Mouse (Mus musculus): ENCODE results near the gene Gm20219. TPM values are rescaled to one million over a fixed set of nuclear protein-coding genes. Genes with fewer than 3 reads are reported as not detected.

Gene Gm20219
- 0.22 TPM in 1 of 2 replicates, not detected in the other for total RNA-seq (2014; rRNA removed)
- 0.26 and 0.56 TPM in 2 replicates for polyA plus RNA-seq (2015; fragmentation: Nextera tagmentation; extraction: Ambion mirVana)

DNA sequence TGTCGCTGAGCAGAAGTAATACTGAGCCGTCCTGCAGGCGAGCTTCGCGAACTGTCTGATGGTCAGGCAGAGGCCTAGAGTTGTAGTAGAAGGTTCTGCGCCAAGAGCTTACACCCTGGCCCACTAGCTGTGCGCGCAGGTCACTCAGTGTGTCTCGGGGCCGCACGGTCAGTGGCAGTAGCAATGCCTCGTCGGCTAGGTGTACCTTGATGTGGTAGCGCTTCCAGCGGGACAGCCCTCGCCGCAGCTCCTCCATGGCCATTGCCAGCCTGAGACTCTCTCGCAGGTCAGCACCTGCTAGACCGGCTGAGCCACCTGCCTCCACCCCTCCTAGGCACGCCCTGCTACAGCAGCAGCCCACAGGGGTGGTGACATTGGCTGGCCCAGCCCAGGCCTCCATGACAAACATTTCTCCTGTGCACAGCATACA lies at the start of gene Gm20219:
Gm20219 (minus strand) TSS at position 266 of the 430 bp plus-strand sequence.
- DNase-seq (ENCODE audit: low spot score) (no peak), ATAC-seq (ENCODE audit: low FRiP score) (no peak)
- no peaks in the 10 kb centered on the region; the same call in 1 of the 2 replicates for H3K4me1 ChIP-seq (ENCODE audit: insufficient read depth, low read length)
- no peak within 1 kb of the TSS for H3K9ac ChIP-seq (replicated peaks; ENCODE audit: low read length, poor library complexity, severe bottlenecking)
- H3K36me3 ChIP-seq (ENCODE audit: insufficient read depth, low read length), result no peaks in the 10 kb centered on the region
- H3K27me3 ChIP-seq (ENCODE audit: insufficient read depth, low read length), result no peaks in the 10 kb centered on the region
- TF ChIP-seq CTCF (IDR thresholded peaks at IDR 0.05), result no peak
- H3K4me3 ChIP-seq (ENCODE audit: low read depth, low read length), result no peak within 1 kb of the TSS
- H3K9me3 ChIP-seq (ENCODE audit: low read length), result no peaks in the 10 kb centered on the region
- no peak within 1 kb of the TSS; the same call in 1 of the 2 replicates for H3K27ac ChIP-seq (ENCODE audit: low read depth, low read length)
- no peak within 1 kb of the TSS for H3K4me2 ChIP-seq (ENCODE audit: low read depth, low read length, poor library complexity, severe bottlenecking)
- 85% methylated on average over 20 of the region's 20 CpGs for WGBS

DNA sequence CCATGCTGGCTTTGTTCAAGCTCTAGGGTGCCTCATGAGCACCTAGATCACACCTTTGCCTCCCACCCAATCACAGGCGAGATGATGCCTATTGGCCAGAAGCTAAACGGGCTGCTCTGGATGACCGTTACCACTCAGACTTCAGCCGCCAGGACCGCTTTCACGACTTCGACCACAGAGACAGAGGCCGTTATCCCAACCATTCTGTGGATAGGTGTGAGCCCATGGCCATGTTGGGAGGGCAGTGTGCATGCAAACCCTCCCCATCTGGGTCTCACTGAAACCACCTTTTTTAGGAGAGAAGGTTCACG lies 49.8 kb upstream of the Gm20219 start:
- ATAC-seq (ENCODE audit: low FRiP score), result no peak
- H3K36me3 ChIP-seq (ENCODE audit: insufficient read depth, low read length), result peaks cover 78% of the 10 kb centered on the region
- no peak for TF ChIP-seq CTCF (IDR thresholded peaks at IDR 0.05)

DNA sequence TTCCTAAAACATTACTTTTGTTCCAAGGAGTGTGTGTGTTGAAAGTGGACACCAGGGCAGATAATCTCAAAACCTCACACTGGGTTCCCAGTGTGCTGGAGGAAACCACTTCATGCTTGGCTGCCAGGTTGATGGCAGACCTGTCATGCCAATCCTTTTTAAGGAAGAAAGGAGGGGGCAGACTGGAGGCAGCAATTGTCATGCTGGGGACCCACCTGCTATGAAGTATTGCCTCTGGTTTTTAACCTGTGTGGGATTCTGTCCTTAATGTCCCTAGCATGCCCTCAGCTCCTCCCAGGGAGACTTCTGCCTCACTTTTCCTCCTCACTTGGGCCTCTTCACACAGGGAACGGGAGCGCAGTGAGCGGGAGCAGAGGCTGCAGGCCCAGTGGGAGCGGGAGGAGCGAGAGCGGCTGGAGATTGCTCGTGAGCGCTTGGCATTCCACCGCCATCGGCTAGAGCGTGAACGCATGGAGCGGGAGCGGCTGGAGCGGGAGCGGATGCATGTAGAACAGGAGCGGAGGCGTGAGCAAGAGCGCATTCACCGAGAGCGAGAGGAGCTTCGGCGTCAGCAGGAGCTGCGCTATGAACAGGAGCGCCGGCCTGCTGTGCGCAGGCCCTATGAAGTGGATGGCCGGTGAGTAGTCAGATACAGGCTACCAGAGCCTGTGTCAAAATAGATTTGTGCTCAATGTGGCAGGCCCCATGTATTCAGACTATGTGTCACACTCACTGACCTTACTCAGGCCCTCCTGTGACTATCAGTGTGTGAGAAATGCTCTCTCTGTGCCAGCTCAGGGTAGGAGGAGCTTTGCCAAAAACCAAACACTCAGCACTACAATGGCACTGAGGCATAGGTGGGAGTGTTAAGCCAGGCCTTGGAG lies 49.2 kb upstream of the Gm20219 start:
- no peak overlapping the region for H3K9ac ChIP-seq (replicated peaks; ENCODE audit: low read length, poor library complexity, severe bottlenecking)
- ATAC-seq (ENCODE audit: low FRiP score), result no peak

More for the DNA sequence above, 49.8 kb upstream of the Gm20219 start:
- Histone ChIP-seq H3K4me1 (ENCODE audit: insufficient read depth, low read length) (peaks cover 5% of the 10 kb centered on the region), H3K9me3 (ENCODE audit: low read length) (no peaks in the 10 kb centered on the region), H3K4me2 (ENCODE audit: low read depth, low read length, poor library complexity, severe bottlenecking) (no peak overlapping the region), H3K27me3 (ENCODE audit: insufficient read depth, low read length) (no peaks in the 10 kb centered on the region), H3K27ac (ENCODE audit: low read depth, low read length) (no peak overlapping the region), H3K4me3 (ENCODE audit: low read depth, low read length) (no peak overlapping the region), H3K9ac (replicated peaks; ENCODE audit: low read length, poor library complexity, severe bottlenecking) (no peak overlapping the region)
- WGBS, result 89% methylated on average over 9 of the region's 9 CpGs
- no peak for DNase-seq (ENCODE audit: low spot score)

DNA sequence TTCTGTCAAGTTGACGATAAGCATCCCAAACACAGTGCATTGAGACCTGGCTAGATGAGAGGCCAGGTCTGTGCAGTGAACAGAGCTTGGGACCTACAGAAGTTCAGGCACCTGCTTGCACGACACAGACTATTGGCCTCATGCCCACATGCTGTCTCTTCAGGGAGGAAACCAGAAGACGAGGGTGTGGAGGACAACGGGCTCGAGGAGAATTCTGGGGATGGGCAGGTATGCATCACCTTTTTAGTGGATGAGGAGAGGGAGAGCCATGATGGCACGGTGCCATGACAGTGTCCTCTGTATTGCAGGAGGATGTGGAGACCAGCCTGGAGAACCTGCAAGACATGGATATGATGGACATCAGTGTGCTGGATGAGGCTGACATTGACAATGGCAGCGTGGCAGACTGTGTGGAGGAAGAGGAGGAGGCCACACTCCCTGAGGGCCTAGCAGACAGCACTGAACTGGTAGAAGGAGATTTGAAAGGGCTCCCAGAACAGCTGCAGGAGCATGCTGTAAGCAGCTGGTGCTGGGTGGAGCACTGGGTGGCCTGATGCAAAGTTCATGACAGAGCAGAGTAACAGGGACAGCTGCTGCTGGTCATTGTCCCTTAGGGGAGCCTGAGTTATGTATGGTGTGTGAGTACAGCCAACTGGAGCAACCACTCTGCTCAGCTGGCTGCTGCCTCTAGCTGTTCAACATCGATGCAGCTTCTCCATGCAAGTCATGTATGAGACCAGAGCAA lies 39.5 kb upstream of the Gm20219 start:
- Histone ChIP-seq H3K27ac (ENCODE audit: low read depth, low read length) (no peak overlapping the region), H3K4me1 (ENCODE audit: insufficient read depth, low read length) (no peaks in the 10 kb centered on the region)
- no peak for DNase-seq (ENCODE audit: low spot score)

More for the DNA sequence above, 49.2 kb upstream of the Gm20219 start:
- Histone ChIP-seq H3K27me3 (ENCODE audit: insufficient read depth, low read length) (no peaks in the 10 kb centered on the region), H3K9me3 (ENCODE audit: low read length) (no peaks in the 10 kb centered on the region), H3K4me3 (ENCODE audit: low read depth, low read length) (no peak overlapping the region), H3K4me2 (ENCODE audit: low read depth, low read length, poor library complexity, severe bottlenecking) (no peak overlapping the region), H3K36me3 (ENCODE audit: insufficient read depth, low read length) (peaks cover 78% of the 10 kb centered on the region), H3K4me1 (ENCODE audit: insufficient read depth, low read length) (peaks cover 1% of the 10 kb centered on the region), H3K27ac (ENCODE audit: low read depth, low read length) (no peak overlapping the region)
- 94% methylated on average over 28 of the region's 28 CpGs for WGBS
- no peak for DNase-seq (ENCODE audit: low spot score)
- TF ChIP-seq CTCF (IDR thresholded peaks at IDR 0.05), result no peak

DNA sequence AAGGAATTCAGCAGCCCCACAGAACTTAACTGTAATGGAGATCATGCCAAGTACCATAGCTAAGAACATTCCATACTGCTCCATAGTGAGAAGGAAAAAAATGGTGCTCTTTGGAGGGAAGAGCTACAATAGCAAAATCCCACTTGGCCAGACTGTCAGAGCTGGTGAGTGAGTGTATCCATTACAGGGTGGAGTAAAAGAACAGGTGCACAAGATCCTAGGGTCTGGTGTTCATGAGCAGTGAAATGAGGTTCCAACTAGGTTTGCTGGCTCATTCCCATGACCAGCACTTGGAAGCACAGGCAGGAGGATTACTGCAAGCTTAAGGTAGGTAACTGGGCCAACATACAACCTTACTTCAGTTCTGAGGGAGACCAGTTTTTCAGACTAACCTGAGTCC lies 38.4 kb upstream of the Gm20219 start:
- no peak overlapping the region for H3K4me2 ChIP-seq (ENCODE audit: low read depth, low read length, poor library complexity, severe bottlenecking)
- no peak overlapping the region for H3K27ac ChIP-seq (ENCODE audit: low read depth, low read length)
- H3K4me3 ChIP-seq (ENCODE audit: low read depth, low read length), result no peak overlapping the region
- H3K9ac ChIP-seq (replicated peaks; ENCODE audit: low read length, poor library complexity, severe bottlenecking), result no peak overlapping the region
- no peaks in the 10 kb centered on the region for H3K27me3 ChIP-seq (ENCODE audit: insufficient read depth, low read length)
- no peak for TF ChIP-seq CTCF (IDR thresholded peaks at IDR 0.05)
- ATAC-seq (ENCODE audit: low FRiP score), result no peak
- no peak for DNase-seq (ENCODE audit: low spot score)
- H3K9me3 ChIP-seq (ENCODE audit: low read length), result no peaks in the 10 kb centered on the region
- peaks cover 88% of the 10 kb centered on the region for H3K36me3 ChIP-seq (ENCODE audit: insufficient read depth, low read length)
- H3K4me1 ChIP-seq (ENCODE audit: insufficient read depth, low read length), result 0 out of 2 replicates have a peak, but pooled peaks cover under 1% of the 10 kb centered on the region

More for the DNA sequence above, 39.5 kb upstream of the Gm20219 start:
- H3K4me2 ChIP-seq (ENCODE audit: low read depth, low read length, poor library complexity, severe bottlenecking), result no peak overlapping the region
- no peak for TF ChIP-seq CTCF (IDR thresholded peaks at IDR 0.05)
- peaks cover 88% of the 10 kb centered on the region for H3K36me3 ChIP-seq (ENCODE audit: insufficient read depth, low read length)
- no peak overlapping the region for H3K4me3 ChIP-seq (ENCODE audit: low read depth, low read length)
- WGBS, result 91% methylated on average over 8 of the region's 8 CpGs
- H3K27me3 ChIP-seq (ENCODE audit: insufficient read depth, low read length), result no peaks in the 10 kb centered on the region
- no peak for ATAC-seq (ENCODE audit: low FRiP score)
- H3K9ac ChIP-seq (replicated peaks; ENCODE audit: low read length, poor library complexity, severe bottlenecking), result no peak overlapping the region
- no peaks in the 10 kb centered on the region for H3K9me3 ChIP-seq (ENCODE audit: low read length)

DNA sequence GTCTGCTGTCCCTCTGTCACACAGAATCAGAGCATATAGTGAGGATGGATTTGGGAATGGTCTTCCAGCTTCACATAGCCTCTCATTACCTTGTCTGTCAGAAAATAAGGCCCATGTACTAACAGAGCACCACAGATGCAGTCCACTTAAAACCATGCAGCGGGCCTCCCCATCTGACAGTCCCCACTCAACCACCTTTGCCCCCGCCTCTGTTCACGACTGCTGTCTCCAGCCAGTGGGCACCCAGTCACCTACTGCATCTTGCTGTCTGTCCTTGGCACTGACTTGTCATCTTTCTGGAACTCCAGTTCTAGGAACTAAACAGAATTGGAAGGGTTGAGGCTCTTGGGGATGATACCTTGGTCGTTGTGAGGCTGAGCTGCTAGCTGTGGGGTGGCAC lies 34.7 kb upstream of the Gm20219 start:
- no peak for TF ChIP-seq CTCF (IDR thresholded peaks at IDR 0.05)

More for the DNA sequence above, 34.7 kb upstream of the Gm20219 start:
- Histone ChIP-seq H3K36me3 (ENCODE audit: insufficient read depth, low read length) (peaks cover 56% of the 10 kb centered on the region), H3K9ac (replicated peaks; ENCODE audit: low read length, poor library complexity, severe bottlenecking) (no peak overlapping the region), H3K9me3 (ENCODE audit: low read length) (no peaks in the 10 kb centered on the region), H3K27ac (ENCODE audit: low read depth, low read length) (no peak overlapping the region), H3K4me1 (ENCODE audit: insufficient read depth, low read length) (peaks cover 16% of the 10 kb centered on the region), H3K4me3 (ENCODE audit: low read depth, low read length) (no peak overlapping the region), H3K27me3 (ENCODE audit: insufficient read depth, low read length) (no peaks in the 10 kb centered on the region), H3K4me2 (ENCODE audit: low read depth, low read length, poor library complexity, severe bottlenecking) (no peak overlapping the region)
- DNase-seq (ENCODE audit: low spot score), result no peak
- ATAC-seq (ENCODE audit: low FRiP score), result no peak
- WGBS, result 97% methylated on average over 4 of the region's 4 CpGs

Measured in midbrain, postnatal 0 days (tissue).